Mouse (Mus musculus): ENCODE results near the gene Gm10721. TPM values are rescaled to one million over a fixed set of nuclear protein-coding genes. Genes with fewer than 3 reads are reported as not detected.
"Not testable (repeated sequence)": the region's sequence is repeated elsewhere in the genome, so short reads cannot be mapped to it uniquely, and the experiment has no call there.

Gm10721 gene
- polyA plus RNA-seq, 1 experiment from 2014 or later: not detected

GRCm38 (mm10) chr9:3026741-3027140, 13.8 kb downstream of the Gm10721 start:
- H3K9ac ChIP-seq (ENCODE audit: low read length); ATAC-seq (ENCODE audit: insufficient number of reproducible peaks, insufficient read depth, low FRiP score, low read depth); H3K4me2 ChIP-seq (ENCODE audit: low read length); H3K4me3 ChIP-seq (ENCODE audit: control insufficient read depth in 1 of 2, insufficient read depth in 1 of 2, low read depth in 1 of 2, low read length in 2 of 2); H3K27ac ChIP-seq (replicated peaks in 1 of 2; ENCODE audit: control insufficient read depth in 1 of 2, insufficient read depth in 1 of 2, low read depth in 2 of 2, low read length in 2 of 2); H3K36me3 ChIP-seq (ENCODE audit: control insufficient read depth, insufficient read depth, low read length); H3K27me3 ChIP-seq (ENCODE audit: control insufficient read depth, insufficient read depth, low read length); H3K4me1 ChIP-seq (ENCODE audit: control insufficient read depth in 2 of 2, insufficient read depth in 2 of 2, low read length in 2 of 2); H3K9me3 ChIP-seq (ENCODE audit: control insufficient read depth, low read length): not testable (repeated sequence)
- WGBS: 60% methylated on average over 9 of the region's 9 CpGs

GRCm38 (mm10) chr9:3027200-3027599, 14.3 kb downstream of the Gm10721 start:
- not testable (repeated sequence) for H3K27me3 ChIP-seq (ENCODE audit: control insufficient read depth, insufficient read depth, low read length); H3K36me3 ChIP-seq (ENCODE audit: control insufficient read depth, insufficient read depth, low read length); H3K4me3 ChIP-seq (ENCODE audit: control insufficient read depth in 1 of 2, insufficient read depth in 1 of 2, low read depth in 1 of 2, low read length in 2 of 2); H3K4me1 ChIP-seq (ENCODE audit: control insufficient read depth in 2 of 2, insufficient read depth in 2 of 2, low read length in 2 of 2); H3K9me3 ChIP-seq (ENCODE audit: control insufficient read depth, low read length); ATAC-seq (ENCODE audit: insufficient number of reproducible peaks, insufficient read depth, low FRiP score, low read depth); H3K9ac ChIP-seq (ENCODE audit: low read length); H3K4me2 ChIP-seq (ENCODE audit: low read length); H3K27ac ChIP-seq (replicated peaks in 1 of 2; ENCODE audit: control insufficient read depth in 1 of 2, insufficient read depth in 1 of 2, low read depth in 2 of 2, low read length in 2 of 2)
- 64% methylated on average over 9 of the region's 9 CpGs for WGBS

GRCm38 (mm10) chr9:3029276-3030000, 16.5 kb downstream of the Gm10721 start:
- not testable (repeated sequence) for H3K36me3 ChIP-seq (ENCODE audit: control insufficient read depth, insufficient read depth, low read length); H3K4me1 ChIP-seq (ENCODE audit: control insufficient read depth in 2 of 2, insufficient read depth in 2 of 2, low read length in 2 of 2); H3K9me3 ChIP-seq (ENCODE audit: control insufficient read depth, low read length); ATAC-seq (ENCODE audit: insufficient number of reproducible peaks, insufficient read depth, low FRiP score, low read depth); H3K9ac ChIP-seq (ENCODE audit: low read length); H3K4me3 ChIP-seq (ENCODE audit: control insufficient read depth in 1 of 2, insufficient read depth in 1 of 2, low read depth in 1 of 2, low read length in 2 of 2); H3K27ac ChIP-seq (replicated peaks in 1 of 2; ENCODE audit: control insufficient read depth in 1 of 2, insufficient read depth in 1 of 2, low read depth in 2 of 2, low read length in 2 of 2); H3K27me3 ChIP-seq (ENCODE audit: control insufficient read depth, insufficient read depth, low read length); H3K4me2 ChIP-seq (ENCODE audit: low read length)
- WGBS: 60% methylated on average over 12 of the region's 16 CpGs

- H3K9me3 ChIP-seq (ENCODE audit: control insufficient read depth, low read length); H3K27ac ChIP-seq (replicated peaks in 1 of 2; ENCODE audit: control insufficient read depth in 1 of 2, insufficient read depth in 1 of 2, low read depth in 2 of 2, low read length in 2 of 2); H3K9ac ChIP-seq (ENCODE audit: low read length); H3K27me3 ChIP-seq (ENCODE audit: control insufficient read depth, insufficient read depth, low read length); H3K4me2 ChIP-seq (ENCODE audit: low read length); H3K36me3 ChIP-seq (ENCODE audit: control insufficient read depth, insufficient read depth, low read length); H3K4me3 ChIP-seq (ENCODE audit: control insufficient read depth in 1 of 2, insufficient read depth in 1 of 2, low read depth in 1 of 2, low read length in 2 of 2); H3K4me1 ChIP-seq (ENCODE audit: control insufficient read depth in 2 of 2, insufficient read depth in 2 of 2, low read length in 2 of 2): not testable (repeated sequence)
- 50% methylated on average over 2 of the region's 10 CpGs for WGBS
- ATAC-seq (ENCODE audit: insufficient number of reproducible peaks, insufficient read depth, low FRiP score, low read depth): peak; percentile 44; the same call in 1 of the 2 replicates
These were observed 17.9 kb downstream of the Gm10721 start for GRCm38 (mm10) chr9:3030677-3031318.

- not testable (repeated sequence) for H3K27ac ChIP-seq (replicated peaks in 1 of 2; ENCODE audit: control insufficient read depth in 1 of 2, insufficient read depth in 1 of 2, low read depth in 2 of 2, low read length in 2 of 2); H3K9ac ChIP-seq (ENCODE audit: low read length); H3K4me3 ChIP-seq (ENCODE audit: control insufficient read depth in 1 of 2, insufficient read depth in 1 of 2, low read depth in 1 of 2, low read length in 2 of 2); H3K27me3 ChIP-seq (ENCODE audit: control insufficient read depth, insufficient read depth, low read length); H3K9me3 ChIP-seq (ENCODE audit: control insufficient read depth, low read length); ATAC-seq (ENCODE audit: insufficient number of reproducible peaks, insufficient read depth, low FRiP score, low read depth); H3K4me1 ChIP-seq (ENCODE audit: control insufficient read depth in 2 of 2, insufficient read depth in 2 of 2, low read length in 2 of 2); H3K4me2 ChIP-seq (ENCODE audit: low read length); H3K36me3 ChIP-seq (ENCODE audit: control insufficient read depth, insufficient read depth, low read length)
- no CpG with 5 or more reads among the region's 8 CpGs for WGBS
These were observed 21.4 kb downstream of the Gm10721 start, which contains the start of gene Gm17535 for GRCm38 (mm10) chr9:3034299-3034698. TSS of gene Gm17535 (plus strand) at chr9:3034599.

- not testable (repeated sequence) for H3K27me3 ChIP-seq (ENCODE audit: control insufficient read depth, insufficient read depth, low read length); H3K36me3 ChIP-seq (ENCODE audit: control insufficient read depth, insufficient read depth, low read length); H3K9me3 ChIP-seq (ENCODE audit: control insufficient read depth, low read length); H3K4me2 ChIP-seq (ENCODE audit: low read length); ATAC-seq (ENCODE audit: insufficient number of reproducible peaks, insufficient read depth, low FRiP score, low read depth); H3K9ac ChIP-seq (ENCODE audit: low read length); H3K27ac ChIP-seq (replicated peaks in 1 of 2; ENCODE audit: control insufficient read depth in 1 of 2, insufficient read depth in 1 of 2, low read depth in 2 of 2, low read length in 2 of 2); H3K4me1 ChIP-seq (ENCODE audit: control insufficient read depth in 2 of 2, insufficient read depth in 2 of 2, low read length in 2 of 2); H3K4me3 ChIP-seq (ENCODE audit: control insufficient read depth in 1 of 2, insufficient read depth in 1 of 2, low read depth in 1 of 2, low read length in 2 of 2)
- WGBS: 71% methylated on average over 6 of the region's 8 CpGs
These were observed 23.6 kb downstream of the Gm10721 start, which contains the start of gene Gm10715 for GRCm38 (mm10) chr9:3036577-3036976. TSS of gene Gm10715 (plus strand) at chr9:3036877.

GRCm38 (mm10) chr9:3038161-3038560, 25.2 kb downstream of the Gm10721 start:
- not testable (repeated sequence) for H3K9ac ChIP-seq (ENCODE audit: low read length); H3K4me3 ChIP-seq (ENCODE audit: control insufficient read depth in 1 of 2, insufficient read depth in 1 of 2, low read depth in 1 of 2, low read length in 2 of 2); H3K27me3 ChIP-seq (ENCODE audit: control insufficient read depth, insufficient read depth, low read length); H3K9me3 ChIP-seq (ENCODE audit: control insufficient read depth, low read length); H3K4me2 ChIP-seq (ENCODE audit: low read length); H3K4me1 ChIP-seq (ENCODE audit: control insufficient read depth in 2 of 2, insufficient read depth in 2 of 2, low read length in 2 of 2); ATAC-seq (ENCODE audit: insufficient number of reproducible peaks, insufficient read depth, low FRiP score, low read depth); H3K36me3 ChIP-seq (ENCODE audit: control insufficient read depth, insufficient read depth, low read length); H3K27ac ChIP-seq (replicated peaks in 1 of 2; ENCODE audit: control insufficient read depth in 1 of 2, insufficient read depth in 1 of 2, low read depth in 2 of 2, low read length in 2 of 2)
- 56% methylated on average over 4 of the region's 4 CpGs for WGBS

All from heart, embryonic 14.5 days (tissue).